Mouse (Mus musculus) CD4-positive naive resting alpha-beta T cell, adult 76 days (primary cell): ENCODE results near the gene Vcpkmt. TPM values are rescaled to one million over a fixed set of nuclear protein-coding genes. Genes with fewer than 3 reads are reported as not detected.

Experiments
- total RNA-seq: library from RNA; stranded (reverse); gene quantifications from one replicate; pipeline ENCODE4 v1.2.4, GENCODE M21; 2023

Vcpkmt gene
- total RNA-seq, result 13.3 TPM

DNA sequence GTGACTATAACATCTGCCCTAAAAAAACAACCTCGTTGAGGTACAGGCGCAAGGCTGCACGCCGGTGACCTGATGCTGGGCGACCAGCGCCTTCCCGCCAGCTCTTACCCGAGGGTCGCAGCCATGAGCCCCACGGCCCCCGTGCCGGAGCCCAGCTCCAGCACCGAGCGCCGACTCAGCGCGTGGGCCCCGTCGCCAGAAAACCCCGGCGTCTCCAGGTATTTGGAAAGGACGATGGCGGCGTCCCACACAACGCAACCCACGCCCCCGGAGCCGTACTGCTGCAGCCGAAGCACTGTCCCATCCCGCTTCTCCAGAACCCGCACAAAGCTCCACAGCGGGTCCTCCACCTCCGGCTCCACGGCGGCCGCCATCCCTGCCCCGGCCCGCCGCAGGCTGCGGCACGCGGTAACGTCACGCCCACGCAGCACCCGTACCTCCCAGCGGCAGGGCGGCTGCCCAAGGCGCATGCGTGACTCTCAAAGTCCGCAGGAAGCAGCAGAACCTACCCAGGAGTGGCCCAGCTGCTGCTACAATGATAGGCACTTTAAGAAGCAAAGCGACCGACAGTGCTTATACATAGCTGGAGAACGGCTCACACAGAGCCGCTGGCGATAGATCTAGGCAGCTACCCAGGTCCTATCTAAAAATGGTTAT, at the start of gene Vcpkmt:
TSS of gene Vcpkmt (minus strand) at position 416 of the 657 bp plus-strand sequence.

Other genes starting within 250 kb of the Vcpkmt start
- gene Nemf, start 225.9 kb downstream of the Vcpkmt start, total RNA-seq, result 108 TPM
- gene Arf6, start 210.9 kb downstream of the Vcpkmt start, total RNA-seq, result 240 TPM
- 6.1 TPM for gene Gm9887, start 210.6 kb downstream of the Vcpkmt start, total RNA-seq
- 36.6 TPM for gene Sos2, start 98.8 kb upstream of the Vcpkmt start, total RNA-seq
- 4.4 TPM for gene L2hgdh, start 141.8 kb upstream of the Vcpkmt start, total RNA-seq
- 9.6 TPM for gene Atp5s, start 141.9 kb upstream of the Vcpkmt start, total RNA-seq
- 1.1 TPM for gene Cdkl1, start 208.2 kb upstream of the Vcpkmt start, total RNA-seq